Mouse (Mus musculus) induced T-regulatory cell, adult 2 months (primary cell): Measurements from ENCODE around the gene Hbb-y.
"Not testable (repeated sequence)": the region's sequence is repeated elsewhere in the genome, so short reads cannot be mapped to it uniquely, and the experiment has no call there.

Source experiments
- DNase-seq: peaks from one replicate; pipeline ENCODE4 v3.0.0-alpha.2; 2012; ENCODE audit warnings: low read depth

The Hbb-y gene

DNA sequence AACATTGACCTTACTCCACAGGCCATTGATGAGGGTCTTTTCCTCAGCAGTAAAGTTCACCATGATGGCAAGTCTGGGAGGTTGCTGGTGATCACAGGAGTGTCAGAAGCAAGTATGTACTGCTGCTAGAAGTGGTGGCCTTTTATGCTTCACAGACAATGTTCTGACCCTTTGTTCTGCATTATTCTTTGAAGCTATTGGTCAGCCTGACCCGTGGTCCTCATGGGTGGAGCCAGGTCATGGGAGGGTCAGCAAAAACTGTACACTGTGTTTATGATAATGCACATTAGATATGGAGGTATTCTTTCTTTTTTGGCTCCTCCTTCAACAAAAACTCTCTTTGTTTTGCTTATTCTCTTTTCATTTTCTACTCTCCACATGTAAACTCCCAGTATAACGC lies at the start of gene Hbb-y:
Gene Hbb-y (minus strand): TSS at position 127 of the 400 bp plus-strand sequence.
- DNase-seq = no peak

GRCm38 (mm10) chr7:103894385-103894784 lies 41.4 kb upstream of the Hbb-y start, which contains the start of gene Olfr64:
Gene Olfr64 (minus strand): TSS chr7:103894485.
- no peak for DNase-seq

DNA sequence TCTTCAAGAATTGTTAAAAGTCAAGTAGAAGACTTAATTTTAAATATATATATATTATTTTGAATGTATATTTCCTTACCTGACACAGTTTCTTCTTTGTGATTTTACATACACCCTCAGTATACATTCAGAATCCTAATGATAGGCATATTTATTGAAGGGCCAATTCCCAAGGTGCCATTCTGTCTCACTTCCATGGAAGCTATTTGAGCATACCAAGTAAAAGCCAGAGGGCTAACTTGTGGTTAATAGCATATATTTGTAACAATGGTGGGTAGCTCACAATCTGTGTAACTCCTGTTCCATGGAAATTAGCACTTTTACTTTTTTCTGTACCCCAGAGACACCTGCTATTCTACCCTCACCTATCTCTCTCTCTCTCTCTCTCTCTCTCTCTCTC lies 33.1 kb upstream of the Hbb-y start, which contains the start of gene Olfr66:
Gene Olfr66 (minus strand): TSS at position 101 of the 400 bp plus-strand sequence.
- no peak for DNase-seq

- DNase-seq = no peak
Measured at GRCm38 (mm10) chr7:103877093-103877492, 24.1 kb upstream of the Hbb-y start.

DNA sequence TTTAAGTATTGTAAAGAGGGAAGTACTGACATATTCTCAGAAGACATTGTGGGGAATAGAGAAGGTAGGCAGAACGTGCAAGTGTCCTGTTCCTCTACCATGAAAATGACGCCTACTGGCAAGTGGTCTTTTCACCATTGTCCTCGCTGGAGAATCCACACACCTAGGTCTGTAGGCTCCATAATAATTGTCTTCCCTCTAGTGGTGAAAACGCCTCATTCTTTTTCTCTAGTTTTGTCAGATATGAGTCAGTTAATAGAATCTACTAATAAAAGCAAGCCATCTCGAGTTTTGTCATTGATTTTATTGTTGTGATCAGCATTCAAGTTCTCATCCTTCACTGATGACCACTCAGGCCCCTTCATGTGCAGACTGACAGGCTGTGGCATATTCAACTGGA lies 21.4 kb upstream of the Hbb-y start:
- DNase-seq = no peak

GRCm38 (mm10) chr7:103873064-103873463 lies 20.0 kb upstream of the Hbb-y start:
- DNase-seq = peak; percentile 9

GRCm38 (mm10) chr7:103870667-103871066 lies 17.7 kb upstream of the Hbb-y start:
- no peak for DNase-seq

- no peak for DNase-seq
Measured at GRCm38 (mm10) chr7:103865716-103866115, 12.7 kb upstream of the Hbb-y start.

DNA sequence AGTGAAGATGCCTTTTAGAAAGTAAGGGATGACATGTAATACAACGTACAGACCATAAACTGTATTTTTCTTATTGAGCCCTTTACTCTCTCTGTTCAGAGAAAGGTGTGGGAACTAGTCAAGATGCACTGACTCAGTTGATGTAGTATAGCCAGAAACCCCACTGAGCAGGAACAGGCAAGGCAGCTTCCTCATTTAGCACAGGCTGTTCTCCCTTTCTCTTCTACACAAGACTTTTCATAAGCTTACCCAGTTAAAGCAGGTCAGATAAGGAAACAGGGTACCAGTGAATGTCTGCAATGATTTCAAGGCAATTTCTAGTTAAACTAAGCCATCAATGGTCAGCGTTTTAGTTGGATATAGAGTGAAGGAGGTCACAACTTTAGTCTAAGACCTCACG lies 8.5 kb upstream of the Hbb-y start:
- no peak for DNase-seq

DNA sequence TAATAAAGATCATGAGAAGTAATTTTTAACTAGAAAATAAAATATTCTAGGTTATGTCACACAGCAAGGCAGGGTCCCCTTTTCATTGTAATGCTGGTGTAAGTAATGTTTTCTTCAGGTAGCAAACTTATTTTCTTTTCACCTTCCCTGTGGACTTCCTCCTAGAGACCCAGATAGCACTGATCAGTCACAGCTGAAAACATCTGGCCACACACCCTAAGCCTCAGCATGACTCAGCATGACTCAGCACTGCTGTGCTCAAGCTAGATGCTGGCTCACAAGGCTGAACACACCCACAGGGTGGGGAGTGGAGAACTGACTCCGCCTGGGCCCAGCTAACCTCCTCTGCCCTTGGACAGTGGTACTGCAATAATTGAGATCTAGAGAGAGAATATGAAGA lies 7.8 kb upstream of the Hbb-y start:
- peak; percentile 4 for DNase-seq

- DNase-seq = no peak
Measured at GRCm38 (mm10) chr7:103859076-103859475, 6.1 kb upstream of the Hbb-y start.

GRCm38 (mm10) chr7:103854669-103855068 lies 1.7 kb upstream of the Hbb-y start:
- no peak for DNase-seq

- DNase-seq = no peak
Measured at GRCm38 (mm10) chr7:103844525-103845325, 8.3 kb downstream of the Hbb-y start.

DNA sequence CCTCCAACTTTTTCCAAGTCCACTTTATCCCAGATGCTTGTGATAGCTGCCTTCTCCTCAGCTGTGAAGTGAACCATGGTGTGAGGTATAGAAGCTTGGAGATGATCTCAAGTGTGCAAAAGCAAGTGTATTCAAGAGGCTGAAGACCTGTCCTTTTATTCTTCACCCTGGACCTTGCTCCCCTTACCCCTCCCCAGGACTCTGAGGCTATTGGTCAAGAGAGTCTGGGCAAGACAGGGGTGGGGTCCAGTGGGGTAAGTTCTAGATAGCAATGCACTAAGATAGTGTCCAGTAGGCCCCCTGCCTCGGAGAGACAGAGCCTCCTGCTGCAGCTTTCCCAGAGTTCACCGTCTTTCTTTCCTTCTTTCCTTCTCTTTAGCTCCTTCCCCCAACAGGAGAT lies 10.0 kb downstream of the Hbb-y start, which contains the start of gene Hbb-bh1:
Gene Hbb-bh1 (minus strand): TSS at position 131 of the 400 bp plus-strand sequence.
- no peak for DNase-seq

- no peak for DNase-seq
Measured at GRCm38 (mm10) chr7:103840268-103840667, 12.7 kb downstream of the Hbb-y start, which contains the start of gene Hbb-bh2. Gene Hbb-bh2 (minus strand): TSS chr7:103840520.

DNA sequence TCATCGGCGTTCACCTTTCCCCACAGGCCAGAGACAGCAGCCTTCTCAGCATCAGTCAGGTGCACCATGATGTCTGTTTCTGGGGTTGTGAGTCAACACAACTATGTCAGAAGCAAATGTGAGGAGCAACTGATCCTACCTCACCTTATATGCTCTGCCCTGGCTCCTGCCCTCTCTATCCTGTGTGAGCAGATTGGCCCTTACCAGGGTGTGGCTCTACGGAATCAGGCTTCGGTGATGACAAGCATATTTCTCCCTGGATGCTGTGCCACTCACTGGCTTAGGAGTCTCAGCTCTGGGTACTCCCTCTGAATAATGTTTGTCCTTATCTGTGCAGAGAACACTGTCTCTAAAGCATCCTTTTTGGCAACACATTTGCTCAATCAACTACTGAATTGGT lies 25.2 kb downstream of the Hbb-y start, which contains the start of gene Hbb-bs:
Gene Hbb-bs (minus strand): TSS at position 289 of the 400 bp plus-strand sequence.
- no peak for DNase-seq

DNA sequence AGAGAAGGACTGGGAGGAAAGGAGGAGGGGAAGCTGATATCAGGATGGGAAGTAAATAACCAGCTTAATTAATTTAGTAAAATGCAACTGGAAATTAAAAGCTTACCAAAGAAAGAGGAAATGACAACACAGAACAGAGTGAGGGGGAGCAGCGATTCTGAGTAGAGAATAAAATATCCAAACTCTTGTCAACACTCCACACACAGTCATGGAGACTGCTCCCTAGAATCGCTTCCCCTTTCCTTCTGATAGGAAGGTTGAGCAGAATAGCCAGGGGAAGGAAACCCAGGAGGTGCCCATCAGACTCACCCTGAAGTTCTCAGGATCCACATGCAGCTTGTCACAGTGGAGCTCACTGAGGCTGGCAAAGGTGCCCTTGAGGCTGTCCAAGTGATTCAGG lies 25.9 kb downstream of the Hbb-y start:
- DNase-seq = not testable (repeated sequence)

- DNase-seq = no peak
Measured at GRCm38 (mm10) chr7:103826255-103826887, 26.6 kb downstream of the Hbb-y start.

GRCm38 (mm10) chr7:103825536-103826254 lies 27.3 kb downstream of the Hbb-y start:
- DNase-seq = no peak

GRCm38 (mm10) chr7:103824597-103824996 lies 28.4 kb downstream of the Hbb-y start:
- DNase-seq = no peak

GRCm38 (mm10) chr7:103815085-103815484 lies 37.9 kb downstream of the Hbb-y start:
- DNase-seq = not testable (repeated sequence)

DNA sequence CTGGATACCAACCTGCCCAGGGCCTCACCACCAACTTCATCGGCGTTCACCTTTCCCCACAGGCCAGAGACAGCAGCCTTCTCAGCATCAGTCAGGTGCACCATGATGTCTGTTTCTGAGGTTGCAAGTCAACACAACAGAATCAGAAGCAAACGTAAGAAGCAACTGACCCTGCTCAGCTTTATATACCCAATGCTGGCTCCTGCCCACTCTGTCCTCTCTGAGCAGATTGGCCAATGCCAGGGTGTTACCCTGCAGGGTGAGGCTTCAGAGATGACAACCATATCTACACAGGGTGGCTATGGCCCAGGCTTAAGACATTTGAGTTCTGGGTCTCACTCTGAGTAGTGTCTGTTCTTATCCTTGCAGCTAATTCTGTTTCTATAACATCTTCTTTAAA lies 39.2 kb downstream of the Hbb-y start, which contains the start of gene Hbb-bt:
Gene Hbb-bt (minus strand): TSS at position 231 of the 400 bp plus-strand sequence.
- no peak for DNase-seq
